Mouse (Mus musculus) cerebellum, postnatal 4 days (tissue): ENCODE results near the gene Mcrip2.

ENCODE experiments used
- DNase-seq, 2 experiments: peaks; one replicate each; pipeline ENCODE4 v3.0.0; 2022; ENCODE audit warnings: low spot score in 2 of 2, mixed read lengths in 1 of 2

The Mcrip2 gene

GRCm38 (mm10) chr17:25868601-25869191, at the start of gene Mcrip2:
Gene Mcrip2, minus strand, starts transcription at chr17:25868764.
- DNase-seq = peak in 1 of 2 experiments; percentile 69

- DNase-seq = no peak
These were observed 49.6 kb upstream of the Mcrip2 start for GRCm38 (mm10) chr17:25918037-25918750.

DNA sequence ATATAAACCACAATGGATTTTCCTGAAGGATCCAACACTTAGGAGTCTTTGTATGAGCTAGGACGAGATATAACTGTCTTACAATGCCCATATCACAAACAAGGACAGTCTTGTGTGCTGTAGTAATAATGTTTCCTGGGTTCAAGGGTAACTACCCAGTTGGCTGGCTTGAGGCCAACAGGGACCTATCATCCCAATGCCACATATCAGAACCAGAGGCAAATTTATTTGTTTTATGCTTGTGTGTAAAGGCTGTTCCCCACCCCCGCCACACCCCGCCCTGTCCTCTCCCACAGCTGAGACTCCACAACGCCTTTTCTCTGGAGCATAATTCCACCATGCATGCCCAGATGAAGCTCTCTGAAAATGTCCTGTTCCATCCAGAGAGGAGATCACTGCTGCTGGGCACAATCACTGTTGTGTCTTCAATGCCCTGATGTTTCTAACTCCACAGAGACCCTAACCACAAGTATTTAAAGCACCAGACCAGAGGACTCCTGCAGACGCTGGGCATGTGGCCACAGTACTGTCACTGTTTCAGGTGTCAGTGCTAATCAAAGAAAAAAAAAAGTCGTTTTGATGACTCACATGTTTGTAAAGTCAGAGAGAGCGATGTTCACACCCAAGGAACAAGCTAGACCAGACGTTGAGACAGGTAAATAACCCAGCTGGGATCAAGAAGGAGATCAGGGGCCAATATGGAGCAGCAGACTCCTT, 48.5 kb upstream of the Mcrip2 start:
- no peak for DNase-seq

GRCm38 (mm10) chr17:25914295-25914694, 45.7 kb upstream of the Mcrip2 start:
- DNase-seq = no peak

GRCm38 (mm10) chr17:25913877-25914275, 45.3 kb upstream of the Mcrip2 start:
- no peak for DNase-seq

- no peak for DNase-seq
These were observed 44.8 kb upstream of the Mcrip2 start for GRCm38 (mm10) chr17:25913186-25913876.

DNA sequence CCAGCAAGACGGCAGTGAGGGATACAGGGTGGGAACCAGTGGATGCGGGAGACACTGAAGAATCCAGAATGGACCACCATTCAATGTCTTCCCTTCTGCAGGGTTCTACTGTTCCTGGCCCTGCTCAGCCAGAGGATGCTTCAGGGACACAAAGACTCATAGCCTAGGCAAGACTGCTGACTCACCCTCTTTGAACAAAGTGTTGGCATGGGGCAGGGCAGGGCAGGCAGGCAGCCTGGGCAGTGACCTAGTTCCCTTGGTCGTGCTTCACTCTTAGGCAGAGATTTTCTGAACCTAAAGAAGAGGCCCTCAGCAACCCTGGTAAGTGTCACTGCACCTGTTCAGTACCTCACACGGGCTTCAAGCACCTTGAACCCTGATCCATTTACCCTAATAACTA, 43.3 kb upstream of the Mcrip2 start:
- DNase-seq = no peak

GRCm38 (mm10) chr17:25907640-25908039, 39.1 kb upstream of the Mcrip2 start:
- no peak for DNase-seq

DNA sequence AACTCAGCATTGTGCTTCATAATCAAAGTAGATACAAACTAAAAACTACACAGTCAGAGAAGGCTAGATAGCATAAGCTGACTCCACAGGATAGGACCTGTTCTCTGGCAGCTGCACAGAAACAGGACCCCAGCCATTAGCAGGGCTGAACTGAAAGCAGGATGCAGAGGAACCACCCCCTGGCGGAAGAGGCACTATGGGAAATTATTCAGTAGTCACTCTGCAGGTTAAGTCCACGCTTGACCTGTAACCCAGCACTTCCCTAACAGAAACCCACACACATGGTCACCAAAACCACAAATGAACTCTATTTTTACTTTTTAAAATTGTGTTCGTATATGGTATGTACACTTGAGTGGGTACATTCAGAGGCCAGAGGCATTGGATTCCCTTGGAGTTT, 34.5 kb upstream of the Mcrip2 start:
- DNase-seq = no peak

GRCm38 (mm10) chr17:25900193-25900592, 31.6 kb upstream of the Mcrip2 start:
- no peak for DNase-seq

DNA sequence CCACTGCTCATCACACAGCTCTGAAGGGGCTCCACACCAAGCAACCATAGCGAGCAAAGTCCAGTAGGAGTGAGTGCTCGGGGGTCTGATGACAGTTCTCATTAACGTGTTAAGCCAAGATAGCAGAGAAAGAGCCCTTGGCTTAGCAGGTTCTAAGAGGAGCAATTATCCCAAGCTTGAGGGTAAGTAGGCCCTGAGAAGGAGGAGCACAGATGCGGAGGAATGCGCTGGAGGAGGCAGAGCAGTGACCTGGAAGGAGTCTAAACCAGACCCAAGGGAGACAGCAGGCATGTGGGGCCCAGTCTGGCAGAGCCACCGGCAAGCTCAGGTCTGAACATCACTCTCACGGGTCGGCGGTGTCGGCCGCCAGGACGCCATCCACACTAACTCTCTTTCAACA, 27.3 kb upstream of the Mcrip2 start:
- DNase-seq = no peak

- no peak for DNase-seq
These were observed 26.9 kb upstream of the Mcrip2 start for GRCm38 (mm10) chr17:25895415-25895814.

- peak; percentile 57 to 74 for DNase-seq
These were observed 25.5 kb upstream of the Mcrip2 start for GRCm38 (mm10) chr17:25893975-25894617.

DNA sequence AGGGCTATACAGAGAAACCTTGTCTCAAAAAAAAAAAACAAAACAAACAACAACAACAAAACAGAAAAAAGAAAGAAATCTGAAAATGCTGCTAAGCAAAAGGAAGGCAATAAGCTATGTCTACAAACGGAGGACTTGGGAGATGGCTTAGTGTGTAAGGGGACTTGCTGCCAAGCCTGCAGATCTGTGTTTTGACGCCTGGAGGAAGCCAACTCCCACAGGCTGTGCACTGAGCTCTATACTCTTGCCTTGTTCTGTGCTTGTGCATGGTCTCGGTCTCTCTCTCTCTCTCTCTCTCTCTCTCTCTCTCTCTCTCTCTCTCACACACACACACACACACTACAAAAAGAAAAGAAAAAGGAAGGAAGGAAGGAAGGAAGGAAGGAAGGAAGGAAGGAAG, 20.3 kb upstream of the Mcrip2 start:
- DNase-seq = no peak

GRCm38 (mm10) chr17:25887467-25887866, 18.9 kb upstream of the Mcrip2 start:
- no peak for DNase-seq

DNA sequence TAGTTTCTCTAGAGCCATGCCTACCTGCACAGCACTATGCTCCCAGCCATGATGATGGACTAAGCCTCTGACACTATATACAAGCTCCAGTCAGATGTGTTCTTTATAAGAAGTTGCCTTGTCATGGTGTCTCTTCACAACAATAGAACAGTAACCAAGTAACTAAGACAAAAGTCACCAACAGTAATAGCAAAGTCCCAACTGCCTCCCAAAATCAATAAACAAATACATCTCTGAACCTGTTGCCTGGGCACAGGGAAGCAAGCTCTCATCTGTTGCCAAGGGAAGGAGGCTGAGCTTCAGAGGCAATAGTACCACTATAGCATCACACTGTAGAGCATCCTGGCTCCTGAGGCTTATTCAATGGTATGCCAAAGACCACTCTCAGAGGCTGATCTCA, 18.2 kb upstream of the Mcrip2 start:
- no peak for DNase-seq

- DNase-seq = no peak
These were observed 17.1 kb upstream of the Mcrip2 start for GRCm38 (mm10) chr17:25885636-25886035.

GRCm38 (mm10) chr17:25883824-25884223, 15.3 kb upstream of the Mcrip2 start:
- no peak for DNase-seq

- no peak for DNase-seq
These were observed 14.7 kb upstream of the Mcrip2 start for GRCm38 (mm10) chr17:25883268-25883667.

GRCm38 (mm10) chr17:25882306-25882705, 13.7 kb upstream of the Mcrip2 start:
- DNase-seq = no peak

DNA sequence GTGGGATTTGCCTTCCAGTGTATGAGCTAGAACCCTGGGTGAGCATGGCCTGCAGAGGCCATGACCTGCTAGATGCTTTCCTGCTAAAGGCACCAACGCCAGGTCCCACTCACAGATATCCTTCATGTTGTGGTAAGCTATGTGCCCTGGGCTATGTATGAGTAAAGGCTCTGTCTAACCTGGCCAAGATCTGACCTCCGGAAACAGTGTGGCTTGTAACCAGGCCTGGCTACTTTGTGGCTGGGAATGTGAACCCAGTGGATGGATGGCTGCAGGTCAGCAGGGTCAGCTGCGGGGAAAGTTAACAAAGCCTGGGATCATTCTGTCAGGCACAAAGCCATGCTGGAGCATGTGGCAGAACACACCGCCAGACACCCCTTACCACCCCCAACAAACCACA, 13.1 kb upstream of the Mcrip2 start:
- no peak for DNase-seq
